ENCODE assay signal across 12 mouse cellular contexts in genomic region chr12:56699915-56700900, GRCm38 (mm10). TPM values are rescaled to one million over a fixed set of nuclear protein-coding genes. Genes with fewer than 3 reads are reported as not detected.
A peak's percentile ranks its signal among the peaks of the same experiment; 100 is the strongest.
DNase-seq lines count a peak whose midpoint lies in the region; ATAC-seq and TF ChIP-seq lines count a peak whose summit lies in the region.
"Had no signal": no experiment of that assay in that cellular context is flagged by ENCODE, and none has a peak within 500 bp of the region (broad histone marks: within the 10 kb centered on the region; RNA-seq: fewer than 3 reads in every experiment).

No protein-coding gene starts in this region.

- no peak overlapping the region for H3K27ac ChIP-seq in heart, embryonic 11.5 days (ENCODE audit: low read depth, low read length)
- no peak overlapping the region for H3K27ac ChIP-seq in ES-Bruce4 (ENCODE audit: insufficient read depth, low read length)
- H3K27ac ChIP-seq in embryonic facial prominence, embryonic 12.5 days = peak overlapping the region; percentile 56; the same call in 1 of the 2 replicates
- no peak overlapping the region for H3K27ac ChIP-seq in midbrain, embryonic 12.5 days (replicated peaks)

- no peak for DNase-seq in heart, postnatal 14 days
- no peak for DNase-seq in thymus, postnatal 36 days
- no peak for DNase-seq in frontal cortex, postnatal 10 days (ENCODE audit: low spot score in 2 of 2)
- DNase-seq: kidney, postnatal 10 days; liver, postnatal 0 days had no signal

- TF ChIP-seq CTCF in ES-Bruce4 (IDR thresholded peaks at IDR 0.05; ENCODE audit: low read depth, low read length) = no peak

- no peak overlapping the region for H3K4me3 ChIP-seq in heart, embryonic 11.5 days (ENCODE audit: low read depth, low read length)
- peak overlapping the region; percentile 30 for H3K4me3 ChIP-seq in ES-Bruce4 (ENCODE audit: low read depth, low read length)
- peak overlapping the region; percentile 33 for H3K4me3 ChIP-seq in embryonic facial prominence, embryonic 12.5 days
- H3K4me3 ChIP-seq in midbrain, embryonic 12.5 days = 0 out of 2 replicates have a peak overlapping the region, but pooled peaks have one; percentile 4

- H3K4me1 ChIP-seq in heart, embryonic 11.5 days (ENCODE audit: control insufficient read depth, insufficient read depth, low read length) = peaks cover 11% of the 10 kb centered on the region
- no peaks in the 10 kb centered on the region for H3K4me1 ChIP-seq in ES-Bruce4 (ENCODE audit: control insufficient read depth, insufficient read depth, low read length)
- H3K4me1 ChIP-seq in embryonic facial prominence, embryonic 12.5 days = peaks cover 13% of the 10 kb centered on the region
- H3K4me1 ChIP-seq in midbrain, embryonic 12.5 days = peaks cover 17% of the 10 kb centered on the region

- H3K9me3 ChIP-seq in heart, embryonic 11.5 days (replicated peaks; ENCODE audit: control insufficient read depth, low read length) = no peaks in the 10 kb centered on the region
- no peaks in the 10 kb centered on the region for H3K9me3 ChIP-seq in ES-Bruce4 (replicated peaks; ENCODE audit: control insufficient read depth, insufficient read depth, low read length, poor library complexity, severe bottlenecking)
- H3K9me3 ChIP-seq in embryonic facial prominence, embryonic 12.5 days = no peaks in the 10 kb centered on the region
- H3K9me3 ChIP-seq in midbrain, embryonic 12.5 days = no peaks in the 10 kb centered on the region

- no peak for TF ChIP-seq POLR2A in ES-Bruce4 (IDR thresholded peaks at IDR 0.05; ENCODE audit: insufficient read depth, low read length)

- H3K9ac ChIP-seq in heart, embryonic 11.5 days (ENCODE audit: low read depth, low read length) = no peak overlapping the region
- peak overlapping the region; percentile 7; the same call in 1 of the 2 replicates for H3K9ac ChIP-seq in ES-Bruce4 (ENCODE audit: low read depth, poor library complexity, severe bottlenecking)
- H3K9ac ChIP-seq in embryonic facial prominence, embryonic 12.5 days = peak overlapping the region; percentile 58
- 0 out of 2 replicates have a peak overlapping the region, but pooled peaks have one; percentile 28 for H3K9ac ChIP-seq in midbrain, embryonic 12.5 days (replicated peaks)
- H3K9ac ChIP-seq: liver, postnatal 0 days had no signal

- no peaks in the 10 kb centered on the region for H3K36me3 ChIP-seq in heart, embryonic 11.5 days (ENCODE audit: control insufficient read depth, insufficient read depth, low read length)
- H3K36me3 ChIP-seq in ES-Bruce4 (ENCODE audit: control insufficient read depth, insufficient read depth, low read length, poor library complexity, severe bottlenecking) = no peaks in the 10 kb centered on the region
- no peaks in the 10 kb centered on the region for H3K36me3 ChIP-seq in embryonic facial prominence, embryonic 12.5 days
- H3K36me3 ChIP-seq in midbrain, embryonic 12.5 days = no peaks in the 10 kb centered on the region

- no peak for ATAC-seq in heart, embryonic 11.5 days (replicated peaks; ENCODE audit: insufficient number of reproducible peaks, low FRiP score, low TSS enrichment)
- ATAC-seq in embryonic facial prominence, embryonic 12.5 days (ENCODE audit: insufficient number of reproducible peaks, insufficient read depth, low FRiP score, low TSS enrichment) = no peak
- no peak for ATAC-seq in midbrain, embryonic 12.5 days (ENCODE audit: low FRiP score, low read depth)
- no peak for ATAC-seq in cerebellum, adult (ENCODE audit: insufficient number of reproducible peaks, low FRiP score, low TSS enrichment)
- ATAC-seq: liver, postnatal 0 days had no signal

- no peak for TF ChIP-seq EP300 in ES-Bruce4 (IDR thresholded peaks at IDR 0.05; ENCODE audit: insufficient read depth, low read depth, low read length)

- peaks cover 65% of the 10 kb centered on the region for H3K27me3 ChIP-seq in heart, embryonic 11.5 days (ENCODE audit: control insufficient read depth, insufficient read depth, low read length)
- H3K27me3 ChIP-seq in ES-Bruce4 (ENCODE audit: control insufficient read depth, insufficient read depth, low read length, poor library complexity, severe bottlenecking) = peaks cover 22% of the 10 kb centered on the region
- peaks cover 52% of the 10 kb centered on the region for H3K27me3 ChIP-seq in embryonic facial prominence, embryonic 12.5 days
- H3K27me3 ChIP-seq in midbrain, embryonic 12.5 days = peaks cover 78% of the 10 kb centered on the region

- 4% methylated on average over 44 of the region's 44 CpGs for WGBS in heart, embryonic 11.5 days (ENCODE audit: insufficient replicate concordance)
- 5% methylated on average over 44 of the region's 44 CpGs for WGBS in embryonic facial prominence, embryonic 12.5 days
- WGBS in midbrain, embryonic 12.5 days = 2% methylated on average over 44 of the region's 44 CpGs

- intact Hi-C loops in heart, postnatal 14 days (cut with DNase I) = loop anchor here (5.0 kb wide), 2 partner anchors 837 to 847 kb away; partner anchors contain the start of gene Foxa1

- peak overlapping the region; percentile 5; the same call in 1 of the 2 replicates for H3K4me2 ChIP-seq in heart, embryonic 11.5 days
- H3K4me2 ChIP-seq in embryonic facial prominence, embryonic 12.5 days (replicated peaks) = peak overlapping the region; percentile 43
- no peak overlapping the region for H3K4me2 ChIP-seq in midbrain, embryonic 12.5 days (replicated peaks)

RNA-seq across cellular contexts. Expression of gene Pax9, which starts 8.6 kb away (rescaled TPM):
- polyA plus RNA-seq in heart, embryonic 11.5 days (2014; fragmentation: Nextera tagmentation; extraction: Ambion mirVana) = 0.08 and 0.50 TPM in 2 replicates
- total RNA-seq in heart, postnatal 14 days (2021) = under 1 TPM; 0.22 to 0.24 TPM
- 0.21 TPM in 1 of 2 replicates, not detected in the other for polyA plus RNA-seq in ES-Bruce4 (2011; ENCODE audit: insufficient read depth, insufficient read length, low read depth, missing spikeins)
- polyA plus RNA-seq in embryonic facial prominence, embryonic 12.5 days (2016; fragmentation: Nextera tagmentation; extraction: Ambion mirVana) = 16.3 and 20.0 TPM in 2 replicates
- 0.09 and 0.18 TPM in 2 replicates for polyA plus RNA-seq in midbrain, embryonic 12.5 days (2016; fragmentation: Nextera tagmentation; extraction: Ambion mirVana)
- total RNA-seq: left cerebral cortex, adult 18-20 months had no signal
- polyA plus RNA-seq: cortical plate, adult 2 months had no signal

Comparison
In these comparisons a context has a peak if more than half of its experiments do, and no peak if none do; other contexts are left out.
1. RNA of gene Pax9, which starts 8.6 kb away (polyA plus RNA-seq): 16.3 to 20.0 TPM in embryonic facial prominence, embryonic 12.5 days; 0.08 to 0.50 TPM in heart, embryonic 11.5 days, 0.09 to 0.18 TPM in midbrain, embryonic 12.5 days and 0.21 TPM in ES-Bruce4; every median in the first group is over 10 times any median in the second.